Mouse (Mus musculus) natural killer cell, adult 2 months (primary cell): ENCODE data around the gene Akap6.
A peak's percentile ranks its signal among the peaks of the same experiment; 100 is the strongest.
"Not testable (repeated sequence)": the region's sequence is repeated elsewhere in the genome, so short reads cannot be mapped to it uniquely, and the experiment has no call there.

ENCODE experiments used
- DNase-seq, 2 experiments: peaks; one replicate each; pipeline ENCODE4 v3.0.0; 2022; ENCODE audit warnings: low spot score in 2 of 2

Gene Akap6

DNA sequence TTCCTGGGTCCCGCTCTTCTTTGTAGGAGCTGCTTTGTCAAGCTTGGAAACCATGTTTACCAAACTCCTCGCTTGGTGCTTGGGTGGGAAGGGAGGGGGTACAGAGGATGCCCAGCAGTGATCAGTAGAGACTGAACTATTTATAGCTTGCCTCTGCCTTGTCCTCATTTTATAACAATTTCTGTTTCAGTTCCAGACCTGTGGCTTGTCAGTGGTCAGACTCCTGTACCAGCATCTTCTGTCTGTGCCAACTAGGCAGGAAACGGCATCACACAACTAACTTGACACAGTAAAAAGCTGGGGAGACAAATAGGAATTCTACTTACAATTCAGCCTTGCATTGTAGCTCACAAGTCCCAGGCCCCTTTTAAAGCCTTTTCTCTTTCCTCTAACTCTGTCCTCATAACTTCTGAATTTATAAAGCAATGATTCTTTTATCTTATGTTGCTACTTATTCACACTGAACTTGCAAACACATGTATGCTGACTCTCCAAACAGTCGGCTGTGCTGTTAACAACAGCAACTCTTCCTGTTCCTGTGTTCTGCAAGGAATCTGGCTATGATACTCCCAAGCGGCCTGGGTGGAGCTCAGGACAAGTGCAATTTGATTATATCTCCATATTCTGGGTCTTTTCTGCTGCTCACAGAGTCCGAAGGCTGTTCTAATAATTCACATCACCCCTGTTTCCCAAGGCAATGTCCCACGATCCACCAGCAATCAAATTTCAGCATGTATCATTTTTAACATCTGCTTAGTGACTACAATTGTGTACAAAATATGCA, 12.9 kb downstream of the Akap6 start:
- no peak for DNase-seq

DNA sequence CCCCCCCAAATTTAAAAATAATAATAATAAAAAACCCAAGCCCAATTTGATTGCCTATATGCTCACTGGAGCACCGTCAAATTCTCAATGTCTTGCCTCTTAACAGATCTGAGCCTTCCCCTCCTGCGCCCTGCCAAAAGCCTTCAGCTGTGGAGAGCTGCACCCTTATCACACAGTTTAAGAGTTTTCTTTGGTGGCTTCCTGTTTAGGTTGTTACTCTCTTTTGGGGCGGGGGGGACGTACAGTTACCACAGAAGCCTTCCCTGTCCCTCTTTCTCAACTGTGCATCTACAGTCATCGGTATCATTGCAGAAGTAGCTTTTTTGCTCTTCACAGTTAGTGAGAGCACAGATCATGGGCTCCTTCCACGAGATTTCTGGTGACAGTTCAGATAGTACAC, 19.2 kb downstream of the Akap6 start:
- DNase-seq, result no peak

- no peak for DNase-seq
These were observed 20.0 kb downstream of the Akap6 start for GRCm38 (mm10) chr12:52719232-52719631.

DNA sequence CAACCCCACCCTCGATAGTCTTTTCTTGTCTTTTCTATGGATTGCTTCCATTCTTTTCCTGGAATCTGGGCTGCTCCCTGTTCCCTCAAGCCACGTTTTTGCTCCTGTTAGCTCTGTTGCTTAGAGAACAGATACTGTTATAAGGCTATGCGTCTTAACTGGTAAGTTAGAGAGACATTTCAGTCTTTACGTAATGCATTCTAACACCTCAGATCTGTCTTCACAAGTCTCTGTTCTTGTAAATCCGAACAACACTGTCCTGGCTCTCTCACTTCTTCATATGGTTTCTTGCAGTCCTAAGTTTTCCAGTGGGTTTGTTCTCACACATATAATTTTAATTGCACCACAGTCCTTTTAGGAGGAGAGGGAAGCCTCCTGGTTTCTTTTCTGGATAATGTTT, 20.5 kb downstream of the Akap6 start:
- no peak for DNase-seq

DNA sequence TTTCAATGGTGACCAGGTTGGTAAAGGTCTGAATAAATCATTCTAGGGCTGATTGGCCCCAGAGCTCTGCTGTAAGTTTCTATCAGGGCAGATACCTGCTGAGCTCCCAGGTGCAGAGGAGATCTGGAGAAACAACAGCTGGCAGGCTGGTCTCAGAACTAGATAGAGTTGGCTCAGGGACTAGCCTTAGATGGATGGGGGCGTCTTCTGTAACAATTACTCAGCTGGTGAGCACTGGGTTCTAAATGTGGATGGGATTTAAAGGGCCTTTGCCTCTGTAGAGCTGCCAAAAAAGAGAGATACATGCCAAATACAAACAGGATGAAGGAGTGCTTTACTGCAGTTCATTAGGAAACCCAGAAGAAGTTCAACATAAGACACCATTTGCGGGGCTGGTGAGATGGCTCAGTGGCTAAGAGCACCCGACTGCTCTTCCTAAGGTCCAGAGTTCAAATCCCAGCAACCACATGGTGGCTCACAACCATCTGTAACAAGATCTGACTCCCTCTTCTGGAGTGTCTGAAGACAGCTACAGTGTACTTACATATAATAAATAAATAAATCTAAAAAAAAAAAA, 24.9 kb downstream of the Akap6 start:
- not testable (repeated sequence) for DNase-seq

- DNase-seq, result no peak
These were observed 27.4 kb downstream of the Akap6 start for GRCm38 (mm10) chr12:52726434-52727231.

DNA sequence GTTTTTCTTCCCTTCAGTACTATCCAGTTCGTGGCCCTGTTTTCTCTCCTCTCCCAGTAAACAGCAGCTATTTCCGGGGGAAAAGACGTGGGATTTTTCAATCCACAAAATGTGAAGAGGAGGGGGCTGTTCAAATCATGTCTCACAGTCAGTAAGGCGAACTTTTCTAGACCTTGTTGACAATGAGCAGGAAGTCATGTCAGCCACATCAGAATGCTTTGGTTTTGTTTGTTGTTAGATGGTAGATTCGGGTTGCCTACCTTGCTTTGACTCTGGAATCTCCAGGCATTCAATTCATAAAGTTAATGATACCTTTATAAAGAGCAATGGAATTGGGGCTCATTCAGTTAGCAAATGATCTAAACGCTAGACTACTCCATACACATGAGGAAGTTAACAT, 30.2 kb downstream of the Akap6 start:
- no peak for DNase-seq

- DNase-seq, result peak in 1 of 2 experiments; percentile 7
These were observed 36.0 kb downstream of the Akap6 start for GRCm38 (mm10) chr12:52735161-52735560.

- no peak for DNase-seq
These were observed 38.0 kb downstream of the Akap6 start for GRCm38 (mm10) chr12:52737151-52737550.

DNA sequence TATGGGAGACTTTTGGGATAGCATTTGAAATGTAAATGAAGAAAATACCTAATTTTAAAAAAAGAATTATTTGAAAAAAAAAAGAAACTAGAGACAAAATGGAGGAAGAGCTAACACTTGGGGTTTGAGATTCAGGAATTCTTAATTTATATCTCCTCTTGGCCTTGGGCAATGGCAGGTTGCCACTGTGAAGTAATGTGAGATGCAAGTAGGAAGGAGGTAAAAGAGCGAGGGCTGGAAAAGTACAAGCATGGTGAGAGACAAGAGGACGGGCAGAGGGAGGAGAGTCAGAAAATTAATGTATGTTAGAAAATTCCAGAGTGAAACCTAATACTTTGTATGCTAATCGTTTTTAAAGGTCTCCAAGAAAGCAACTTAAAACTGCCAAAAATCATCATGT, 40.1 kb downstream of the Akap6 start:
- no peak for DNase-seq

DNA sequence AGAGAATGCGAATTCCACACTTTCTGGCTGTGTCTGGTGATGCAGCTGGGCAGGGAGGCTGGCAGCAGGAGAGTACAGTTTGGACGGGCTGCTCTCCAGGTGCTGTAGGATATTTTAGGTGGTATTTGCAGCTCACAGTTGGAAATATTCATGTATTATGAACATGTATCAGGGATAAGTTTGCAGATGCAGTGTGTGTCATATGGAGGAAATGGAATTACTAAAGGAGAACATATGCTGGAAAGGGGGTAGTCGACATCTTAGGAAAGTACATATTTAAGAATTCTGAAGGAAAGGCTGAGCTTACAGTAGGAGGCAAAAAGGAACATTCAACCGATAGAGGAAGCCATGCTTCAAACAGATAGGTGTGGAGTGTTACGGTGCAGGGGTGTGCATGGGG, 42.6 kb downstream of the Akap6 start:
- no peak for DNase-seq

GRCm38 (mm10) chr12:52750006-52750405, 50.8 kb downstream of the Akap6 start:
- no peak for DNase-seq

DNA sequence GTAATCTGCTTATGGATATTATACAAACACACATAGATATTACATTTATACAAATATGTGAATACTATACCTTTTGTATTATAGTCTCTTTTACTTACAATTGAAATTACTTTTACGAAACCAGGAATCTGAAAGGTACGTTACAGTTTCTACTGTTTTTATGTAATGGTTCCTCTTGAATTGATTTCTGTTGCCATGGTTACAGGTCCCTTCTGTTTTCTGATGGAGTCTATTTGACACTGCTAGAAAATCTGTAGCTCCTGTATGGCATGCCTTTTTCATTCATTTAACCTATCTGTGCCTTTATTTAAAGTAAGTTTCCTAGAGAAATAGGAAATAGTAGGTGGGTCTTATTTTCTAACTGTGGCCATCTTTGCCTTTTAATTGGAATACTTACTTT, 56.5 kb downstream of the Akap6 start:
- DNase-seq, result no peak

GRCm38 (mm10) chr12:52757881-52758280, 58.7 kb downstream of the Akap6 start:
- no peak for DNase-seq

- DNase-seq, result no peak
These were observed 64.9 kb downstream of the Akap6 start for GRCm38 (mm10) chr12:52764046-52764445.

DNA sequence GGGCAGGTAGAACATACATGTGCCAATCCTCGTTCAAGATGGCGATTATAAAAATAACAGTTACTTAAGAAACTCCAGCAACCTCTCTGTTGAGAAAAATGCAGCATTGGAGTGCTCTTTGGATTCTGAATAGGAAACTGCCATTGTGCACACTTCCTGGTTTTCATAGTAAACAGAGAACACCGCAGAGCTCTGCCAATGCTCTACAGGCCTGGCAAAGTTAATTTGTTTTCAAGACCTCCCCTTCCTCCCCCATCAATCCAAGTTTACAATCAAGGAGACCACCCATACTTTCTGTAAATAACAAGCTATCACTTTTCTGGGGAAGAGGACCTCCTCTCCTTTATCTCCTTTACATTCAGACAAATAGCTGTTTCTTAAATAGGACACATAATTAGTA, 65.6 kb downstream of the Akap6 start:
- no peak for DNase-seq

DNA sequence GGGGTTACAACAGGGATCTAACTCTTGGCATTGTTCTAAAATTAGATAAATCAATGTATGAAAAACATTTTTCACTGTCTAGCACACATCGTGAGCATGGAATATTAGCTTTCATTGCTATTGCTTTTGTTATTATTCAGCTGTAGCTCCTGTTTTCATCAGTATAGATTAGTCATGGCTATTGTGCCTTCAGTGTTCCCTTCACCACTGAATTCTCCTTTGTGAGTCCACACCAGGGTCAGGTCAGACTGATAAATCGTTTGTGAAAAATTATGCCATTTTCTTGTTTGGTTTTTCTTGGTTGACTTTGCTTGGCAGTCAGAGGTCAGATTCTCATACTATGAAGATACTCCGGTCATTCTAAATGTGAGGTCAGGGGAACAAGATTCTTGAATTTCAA, 70.4 kb downstream of the Akap6 start:
- DNase-seq, result no peak

GRCm38 (mm10) chr12:52771931-52772330, 72.7 kb downstream of the Akap6 start:
- no peak for DNase-seq

- DNase-seq, result no peak
These were observed 73.5 kb downstream of the Akap6 start for GRCm38 (mm10) chr12:52772494-52773280.

- DNase-seq, result no peak
These were observed 74.7 kb downstream of the Akap6 start for GRCm38 (mm10) chr12:52773847-52774246.

- no peak for DNase-seq
These were observed 75.2 kb downstream of the Akap6 start for GRCm38 (mm10) chr12:52774382-52774781.

GRCm38 (mm10) chr12:52780216-52780615, 81.0 kb downstream of the Akap6 start:
- DNase-seq, result no peak
